Mouse (Mus musculus): Measurements from ENCODE around the gene Tnfrsf4. TPM values are rescaled to one million over a fixed set of nuclear protein-coding genes. Genes with fewer than 3 reads are reported as not detected.

Gene Tnfrsf4
- polyA plus RNA-seq, 1 experiment from 2014 or later, result 0.70 TPM

MicroRNA genes within 50 kb of the gene (microRNA counts, 519-probe panel; counts per million panel counts)
- microRNA mmu-miR-200a (3,424 counts per million, percentile 73 among the panel's probes with 10 or more counts), microRNA mmu-miR-200b (5,573 counts per million, percentile 91 among the panel's probes with 10 or more counts), microRNA mmu-miR-429 (5,504 counts per million, percentile 90 among the panel's probes with 10 or more counts)

Small RNA genes lying within 50 kb of the gene (microRNA-seq; reads per million reads assigned to microRNA genes)
- gene Mir200a (558 reads per million, percentile 71 among the genes with 10 or more reads in this experiment), gene Mir200b (3,637 reads per million, percentile 86 among the genes with 10 or more reads in this experiment), gene Mir429 (11,346 reads per million, percentile 96 among the genes with 10 or more reads in this experiment)

Other genes with a start within 250 kb of the Tnfrsf4 start
- 9.2 and 9.5 TPM in 2 replicates for gene Vwa1, start 239.1 kb upstream of the Tnfrsf4 start, polyA plus RNA-seq (2016; fragmentation: Nextera tagmentation; extraction: Ambion mirVana)
- 0.69 and 1.0 TPM in 2 replicates for gene Tmem88b, start 228.0 kb upstream of the Tnfrsf4 start, polyA plus RNA-seq (2016; fragmentation: Nextera tagmentation; extraction: Ambion mirVana)
- 0.25 TPM in 1 of 2 replicates, not detected in the other for gene Ankrd65, start 223.4 kb upstream of the Tnfrsf4 start, polyA plus RNA-seq (2016; fragmentation: Nextera tagmentation; extraction: Ambion mirVana)
- gene Mrpl20, start 211.0 kb upstream of the Tnfrsf4 start, polyA plus RNA-seq (2016; fragmentation: Nextera tagmentation; extraction: Ambion mirVana), result 214 TPM in 2 replicates
- gene Ccnl2, start 201.4 kb upstream of the Tnfrsf4 start, polyA plus RNA-seq (2016; fragmentation: Nextera tagmentation; extraction: Ambion mirVana), result 243 and 253 TPM in 2 replicates
- gene Aurkaip1, start 182.6 kb upstream of the Tnfrsf4 start, polyA plus RNA-seq (2016; fragmentation: Nextera tagmentation; extraction: Ambion mirVana), result 146 and 149 TPM in 2 replicates
- 50.7 and 52.6 TPM in 2 replicates for gene Mxra8, start 174.2 kb upstream of the Tnfrsf4 start, polyA plus RNA-seq (2016; fragmentation: Nextera tagmentation; extraction: Ambion mirVana)
- gene Dvl1, start 166.4 kb upstream of the Tnfrsf4 start, polyA plus RNA-seq (2016; fragmentation: Nextera tagmentation; extraction: Ambion mirVana), result 8.3 and 16.9 TPM in 2 replicates
- 0.34 and 0.47 TPM in 2 replicates for gene Tas1r3, start 150.5 kb upstream of the Tnfrsf4 start, polyA plus RNA-seq (2016; fragmentation: Nextera tagmentation; extraction: Ambion mirVana)
- 15.9 and 17.1 TPM in 2 replicates for gene Cptp, start 144.4 kb upstream of the Tnfrsf4 start, polyA plus RNA-seq (2016; fragmentation: Nextera tagmentation; extraction: Ambion mirVana)
- gene Ints11, start 144.3 kb upstream of the Tnfrsf4 start, polyA plus RNA-seq (2016; fragmentation: Nextera tagmentation; extraction: Ambion mirVana), result 83.7 and 85.4 TPM in 2 replicates
- 56.0 and 56.6 TPM in 2 replicates for gene Pusl1, start 122.1 kb upstream of the Tnfrsf4 start, polyA plus RNA-seq (2016; fragmentation: Nextera tagmentation; extraction: Ambion mirVana)
- 25.1 and 27.7 TPM in 2 replicates for gene Acap3, start 122.0 kb upstream of the Tnfrsf4 start, polyA plus RNA-seq (2016; fragmentation: Nextera tagmentation; extraction: Ambion mirVana)
- 158 and 160 TPM in 2 replicates for gene Ube2j2, start 70.0 kb upstream of the Tnfrsf4 start, polyA plus RNA-seq (2016; fragmentation: Nextera tagmentation; extraction: Ambion mirVana)
- gene C1qtnf12, start 51.5 kb upstream of the Tnfrsf4 start, polyA plus RNA-seq (2016; fragmentation: Nextera tagmentation; extraction: Ambion mirVana), result 31.9 and 35.8 TPM in 2 replicates
- 18.4 and 20.3 TPM in 2 replicates for gene B3galt6, start 21.2 kb upstream of the Tnfrsf4 start, polyA plus RNA-seq (2016; fragmentation: Nextera tagmentation; extraction: Ambion mirVana)
- gene Sdf4, start 21.0 kb upstream of the Tnfrsf4 start, polyA plus RNA-seq (2016; fragmentation: Nextera tagmentation; extraction: Ambion mirVana), result 141 and 143 TPM in 2 replicates
- 1.9 and 2.3 TPM in 2 replicates for gene Tnfrsf18, start 12.3 kb downstream of the Tnfrsf4 start, polyA plus RNA-seq (2016; fragmentation: Nextera tagmentation; extraction: Ambion mirVana)
- gene Ttll10, start 45.6 kb downstream of the Tnfrsf4 start, polyA plus RNA-seq (2016; fragmentation: Nextera tagmentation; extraction: Ambion mirVana), result 1.0 and 1.5 TPM in 2 replicates
- 54.8 and 55.5 TPM in 2 replicates for gene 9430015G10Rik, start 96.1 kb downstream of the Tnfrsf4 start, polyA plus RNA-seq (2016; fragmentation: Nextera tagmentation; extraction: Ambion mirVana)
- gene Rnf223, start 116.7 kb downstream of the Tnfrsf4 start, polyA plus RNA-seq (2016; fragmentation: Nextera tagmentation; extraction: Ambion mirVana), result 0.43 and 0.61 TPM in 2 replicates
- gene Agrn, start 183.6 kb downstream of the Tnfrsf4 start, polyA plus RNA-seq (2016; fragmentation: Nextera tagmentation; extraction: Ambion mirVana), result 100.0 and 101 TPM in 2 replicates
- 1.1 and 1.3 TPM in 2 replicates for gene Isg15, start 187.0 kb downstream of the Tnfrsf4 start, polyA plus RNA-seq (2016; fragmentation: Nextera tagmentation; extraction: Ambion mirVana)
- 2.0 and 3.1 TPM in 2 replicates for gene AW011738, start 189.5 kb downstream of the Tnfrsf4 start, polyA plus RNA-seq (2016; fragmentation: Nextera tagmentation; extraction: Ambion mirVana)
- 0.70 and 1.1 TPM in 2 replicates for gene Perm1, start 202.0 kb downstream of the Tnfrsf4 start, polyA plus RNA-seq (2016; fragmentation: Nextera tagmentation; extraction: Ambion mirVana)
- gene Plekhn1, start 221.0 kb downstream of the Tnfrsf4 start, polyA plus RNA-seq (2016; fragmentation: Nextera tagmentation; extraction: Ambion mirVana), result 32.5 and 35.7 TPM in 2 replicates
- gene Noc2l, start 222.2 kb downstream of the Tnfrsf4 start, polyA plus RNA-seq (2016; fragmentation: Nextera tagmentation; extraction: Ambion mirVana), result 97.4 and 98.7 TPM in 2 replicates
- gene Samd11, start 241.8 kb downstream of the Tnfrsf4 start, polyA plus RNA-seq (2016; fragmentation: Nextera tagmentation; extraction: Ambion mirVana), result 1.1 and 1.3 TPM in 2 replicates

All from embryonic facial prominence, embryonic 12.5 days (tissue).